Mouse (Mus musculus): ENCODE measurements around the gene Hist2h3c2. TPM values are rescaled to one million over a fixed set of nuclear protein-coding genes. Genes with fewer than 3 reads are reported as not detected.
A peak's percentile ranks its signal among the peaks of the same experiment; 100 is the strongest.

Hist2h3c2 gene
- polyA plus RNA-seq, 1 experiment from 2014 or later = 1.8 TPM

DNA sequence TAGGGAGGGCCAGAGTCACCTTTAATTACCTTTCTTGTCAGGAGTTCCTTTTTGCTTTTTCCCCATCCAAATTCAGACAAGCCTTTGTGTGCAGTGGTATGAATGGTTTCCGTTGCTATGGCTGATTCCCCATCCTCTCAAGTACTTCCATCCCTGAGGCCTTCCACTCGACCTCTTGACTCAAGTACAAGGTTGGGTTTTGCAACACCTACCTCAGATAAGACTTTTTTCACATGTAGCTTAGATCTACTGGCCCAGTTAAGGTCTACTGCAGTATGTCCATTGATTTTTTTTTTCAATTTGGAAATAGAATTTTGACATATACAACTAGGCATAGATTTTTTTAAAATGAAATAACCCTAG is 7.2 kb downstream of the Hist2h3c2 start:
- WGBS (ENCODE audit: insufficient replicate concordance) = 46% methylated on average over 2 of the region's 2 CpGs
- H3K9me3 ChIP-seq (replicated peaks; ENCODE audit: control insufficient read depth, low read length) = no peaks in the 10 kb centered on the region
- no peaks in the 10 kb centered on the region for H3K36me3 ChIP-seq (ENCODE audit: control insufficient read depth, insufficient read depth, low read length)
- H3K27ac ChIP-seq (ENCODE audit: low read depth, low read length) = no peak overlapping the region
- H3K27me3 ChIP-seq (ENCODE audit: control insufficient read depth, insufficient read depth, low read length) = no peaks in the 10 kb centered on the region
- H3K4me3 ChIP-seq (ENCODE audit: low read depth, low read length) = no peak overlapping the region
- no peak for ATAC-seq (replicated peaks; ENCODE audit: insufficient number of reproducible peaks, low FRiP score, low TSS enrichment)
- H3K9ac ChIP-seq (ENCODE audit: low read depth, low read length) = no peak overlapping the region
- H3K4me1 ChIP-seq (ENCODE audit: control insufficient read depth, insufficient read depth, low read length) = no peaks in the 10 kb centered on the region
- H3K4me2 ChIP-seq = no peak overlapping the region

DNA sequence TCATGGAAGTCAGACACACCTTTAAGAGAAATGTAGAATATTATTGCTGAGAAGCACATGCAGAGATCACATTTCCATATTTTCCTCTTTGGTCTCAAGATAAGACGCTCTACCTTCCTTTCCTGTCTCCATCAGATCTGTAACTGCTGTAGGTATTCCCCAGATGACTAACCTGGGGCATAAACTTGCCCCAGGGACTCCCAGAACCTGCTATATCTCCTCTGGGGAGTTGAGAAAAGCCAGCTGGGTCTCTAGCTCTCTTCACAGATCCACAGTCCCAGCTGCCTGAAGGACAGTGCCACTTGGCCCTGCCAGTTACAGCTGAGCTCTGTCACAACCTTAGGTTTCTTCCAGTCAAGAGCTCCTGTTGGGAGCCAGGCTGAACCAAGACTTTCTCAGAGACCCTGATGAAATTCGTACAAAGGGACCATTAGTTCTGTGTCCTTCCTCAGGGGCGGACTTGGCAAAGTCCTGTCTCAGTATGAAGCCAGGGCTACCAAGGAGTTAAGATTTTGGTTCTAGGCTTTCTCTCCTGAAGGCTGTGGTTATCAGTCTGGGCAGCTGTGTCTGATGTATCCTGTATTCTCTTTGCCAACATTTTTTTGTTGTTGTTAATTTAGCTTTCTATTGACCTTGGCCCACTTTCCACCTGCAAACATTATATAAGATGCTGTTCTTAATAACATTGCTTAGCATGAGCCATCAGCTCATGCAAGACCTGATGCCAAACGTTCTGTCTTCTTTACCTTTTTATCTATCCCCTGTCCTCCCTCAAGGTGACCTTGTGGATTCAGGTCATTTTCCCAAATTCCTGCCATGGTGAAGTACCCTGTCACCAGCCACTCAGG is 7.8 kb downstream of the Hist2h3c2 start:
- H3K9me3 ChIP-seq (replicated peaks; ENCODE audit: control insufficient read depth, low read length) = no peaks in the 10 kb centered on the region
- no peaks in the 10 kb centered on the region for H3K27me3 ChIP-seq (ENCODE audit: control insufficient read depth, insufficient read depth, low read length)
- H3K27ac ChIP-seq (ENCODE audit: low read depth, low read length) = no peak overlapping the region
- no peak overlapping the region for H3K4me2 ChIP-seq
- H3K9ac ChIP-seq (ENCODE audit: low read depth, low read length) = no peak overlapping the region
- no peak overlapping the region for H3K4me3 ChIP-seq (ENCODE audit: low read depth, low read length)
- ATAC-seq (replicated peaks; ENCODE audit: insufficient number of reproducible peaks, low FRiP score, low TSS enrichment) = no peak
- H3K36me3 ChIP-seq (ENCODE audit: control insufficient read depth, insufficient read depth, low read length) = no peaks in the 10 kb centered on the region
- 66% methylated on average over 4 of the region's 4 CpGs for WGBS (ENCODE audit: insufficient replicate concordance)
- H3K4me1 ChIP-seq (ENCODE audit: control insufficient read depth, insufficient read depth, low read length) = peaks cover 2% of the 10 kb centered on the region; the same call in 1 of the 2 replicates

DNA sequence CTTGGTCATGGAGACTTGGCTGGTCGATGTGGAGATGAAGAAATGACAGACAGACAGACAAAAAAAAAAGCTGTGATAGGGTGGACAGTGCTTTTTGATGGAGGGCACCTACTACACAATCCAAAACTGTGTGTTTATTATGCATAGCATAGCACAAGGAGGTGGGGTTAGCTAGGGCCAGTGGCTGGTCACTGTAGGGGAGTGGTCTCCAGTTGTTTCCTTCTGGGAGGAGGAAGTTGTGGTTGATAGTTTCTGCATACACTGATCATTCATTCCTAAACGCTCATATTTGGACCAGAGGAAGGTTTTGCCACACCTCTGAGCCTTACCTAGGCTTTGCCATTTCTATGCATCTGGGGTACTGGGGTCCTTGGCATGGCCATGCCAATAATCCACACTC is 8.5 kb downstream of the Hist2h3c2 start:
- Histone ChIP-seq H3K27ac (ENCODE audit: low read depth, low read length) (no peak overlapping the region), H3K27me3 (ENCODE audit: control insufficient read depth, insufficient read depth, low read length) (no peaks in the 10 kb centered on the region)

DNA sequence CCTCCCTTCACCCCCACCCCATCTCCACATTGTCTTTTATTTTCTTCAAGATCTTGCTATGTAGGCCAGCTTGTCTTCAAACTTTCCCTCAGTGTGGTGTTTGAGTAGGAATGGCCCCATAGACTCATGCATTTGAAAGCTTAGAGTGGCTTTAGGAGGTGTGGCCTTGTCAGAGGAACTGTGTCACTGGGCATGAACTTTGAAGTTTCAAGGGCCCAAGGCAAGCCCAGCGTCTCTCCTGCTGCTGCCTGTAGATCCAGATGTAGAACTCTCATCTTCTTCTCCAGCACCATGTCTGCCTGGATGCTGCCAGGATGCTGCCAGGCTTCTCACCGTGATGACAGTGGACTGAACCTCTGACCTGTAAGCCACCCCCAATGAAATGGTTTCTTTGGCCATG is 10.1 kb downstream of the Hist2h3c2 start:
- no peak overlapping the region for H3K4me3 ChIP-seq (ENCODE audit: low read depth, low read length)
- no peak overlapping the region for H3K27ac ChIP-seq (ENCODE audit: low read depth, low read length)
- no peak overlapping the region for H3K9ac ChIP-seq (ENCODE audit: low read depth, low read length)
- 58% methylated on average over 2 of the region's 2 CpGs for WGBS (ENCODE audit: insufficient replicate concordance)
- no peak for ATAC-seq (replicated peaks; ENCODE audit: insufficient number of reproducible peaks, low FRiP score, low TSS enrichment)
- peaks cover 14% of the 10 kb centered on the region for H3K4me1 ChIP-seq (ENCODE audit: control insufficient read depth, insufficient read depth, low read length)
- no peaks in the 10 kb centered on the region for H3K27me3 ChIP-seq (ENCODE audit: control insufficient read depth, insufficient read depth, low read length)
- H3K36me3 ChIP-seq (ENCODE audit: control insufficient read depth, insufficient read depth, low read length) = no peaks in the 10 kb centered on the region
- H3K4me2 ChIP-seq = no peak overlapping the region
- H3K9me3 ChIP-seq (replicated peaks; ENCODE audit: control insufficient read depth, low read length) = no peaks in the 10 kb centered on the region

More for the DNA sequence above, 8.5 kb downstream of the Hist2h3c2 start:
- Histone ChIP-seq H3K9me3 (replicated peaks; ENCODE audit: control insufficient read depth, low read length) (no peaks in the 10 kb centered on the region), H3K4me1 (ENCODE audit: control insufficient read depth, insufficient read depth, low read length) (peaks cover 7% of the 10 kb centered on the region), H3K9ac (ENCODE audit: low read depth, low read length) (no peak overlapping the region), H3K4me2 (no peak overlapping the region), H3K4me3 (ENCODE audit: low read depth, low read length) (no peak overlapping the region), H3K36me3 (ENCODE audit: control insufficient read depth, insufficient read depth, low read length) (no peaks in the 10 kb centered on the region)
- 75% methylated on average over 2 of the region's 2 CpGs for WGBS (ENCODE audit: insufficient replicate concordance)
- no peak for ATAC-seq (replicated peaks; ENCODE audit: insufficient number of reproducible peaks, low FRiP score, low TSS enrichment)

DNA sequence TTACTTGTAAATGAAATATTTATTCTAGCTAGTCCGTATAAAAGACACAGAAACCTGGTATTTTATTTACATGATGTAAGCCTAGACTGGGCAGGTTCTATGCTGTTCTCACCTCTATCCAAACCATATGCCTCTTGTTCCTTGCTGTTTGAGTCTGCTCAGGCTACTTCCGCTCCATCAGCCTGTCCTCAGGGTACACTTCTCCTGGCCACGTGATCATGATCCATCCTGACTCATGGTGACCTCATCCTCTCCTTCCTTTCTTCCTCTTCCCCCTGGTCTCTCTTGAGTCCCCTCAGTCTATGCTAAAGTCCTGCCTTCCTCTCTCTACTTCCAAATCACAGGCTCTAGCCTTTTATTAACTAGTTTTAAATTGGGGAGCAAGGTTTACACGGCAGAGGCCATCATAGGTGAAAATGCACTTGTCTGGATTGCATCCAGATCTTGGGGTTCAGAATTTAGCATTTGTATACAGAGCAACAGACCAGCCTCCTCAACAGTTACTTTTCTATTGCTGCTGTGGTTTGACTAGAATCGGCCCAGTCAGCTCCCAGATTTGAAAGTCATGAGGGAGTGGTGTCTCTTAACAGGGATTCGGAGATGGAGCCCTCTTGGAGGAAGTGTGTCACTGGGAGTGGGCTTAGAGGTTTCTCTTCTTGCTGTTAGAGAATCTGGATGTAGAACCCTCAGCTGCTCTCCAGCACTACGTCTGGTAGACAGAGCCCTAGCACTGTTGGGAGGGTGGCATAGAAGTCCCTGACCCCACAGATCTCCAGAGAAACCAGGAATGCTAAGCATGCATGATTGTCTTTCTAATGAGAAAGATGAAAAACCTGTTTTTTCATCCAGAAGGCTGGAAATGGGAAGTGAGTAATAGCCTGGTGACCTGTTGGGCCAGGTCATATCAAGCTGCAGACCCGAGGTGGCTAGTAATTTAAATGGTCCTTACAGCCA is 12.0 kb downstream of the Hist2h3c2 start:
- no peaks in the 10 kb centered on the region for H3K36me3 ChIP-seq (ENCODE audit: control insufficient read depth, insufficient read depth, low read length)
- ATAC-seq (replicated peaks; ENCODE audit: insufficient number of reproducible peaks, low FRiP score, low TSS enrichment) = peak; percentile 45; the same call in 1 of the 2 replicates
- H3K9ac ChIP-seq (ENCODE audit: low read depth, low read length) = no peak overlapping the region
- no peak overlapping the region for H3K27ac ChIP-seq (ENCODE audit: low read depth, low read length)
- H3K4me1 ChIP-seq (ENCODE audit: control insufficient read depth, insufficient read depth, low read length) = peaks cover 20% of the 10 kb centered on the region
- WGBS (ENCODE audit: insufficient replicate concordance) = 67% methylated on average over 8 of the region's 8 CpGs
- no peak overlapping the region for H3K4me3 ChIP-seq (ENCODE audit: low read depth, low read length)
- no peaks in the 10 kb centered on the region for H3K9me3 ChIP-seq (replicated peaks; ENCODE audit: control insufficient read depth, low read length)
- no peaks in the 10 kb centered on the region for H3K27me3 ChIP-seq (ENCODE audit: control insufficient read depth, insufficient read depth, low read length)
- H3K4me2 ChIP-seq = no peak overlapping the region

DNA sequence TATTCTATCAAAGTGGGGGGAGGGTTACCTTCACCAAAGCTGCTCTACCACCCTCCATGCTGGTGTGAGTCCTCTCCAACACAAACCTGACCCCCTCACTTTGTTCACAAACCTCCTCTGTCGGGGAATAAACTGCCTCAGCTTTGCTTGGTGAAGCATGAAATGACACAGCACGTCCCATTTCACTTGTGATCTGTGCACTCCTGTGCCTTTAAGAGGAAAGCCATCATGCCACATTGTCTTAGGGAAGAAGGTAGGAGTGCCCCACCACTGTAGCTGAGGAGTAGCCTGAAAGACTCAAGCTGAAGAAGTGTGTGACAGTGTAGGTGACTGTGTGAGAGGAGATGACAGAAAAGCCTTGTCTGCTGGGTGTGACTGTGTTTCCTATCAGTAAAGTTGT is 13.5 kb downstream of the Hist2h3c2 start:
- Histone ChIP-seq H3K27ac (ENCODE audit: low read depth, low read length) (peak overlapping the region; percentile 46; the same call in 1 of the 2 replicates), H3K4me1 (ENCODE audit: control insufficient read depth, insufficient read depth, low read length) (peaks cover 25% of the 10 kb centered on the region), H3K4me3 (ENCODE audit: low read depth, low read length) (no peak overlapping the region), H3K4me2 (no peak overlapping the region; the same call in 1 of the 2 replicates), H3K36me3 (ENCODE audit: control insufficient read depth, insufficient read depth, low read length) (no peaks in the 10 kb centered on the region), H3K27me3 (ENCODE audit: control insufficient read depth, insufficient read depth, low read length) (no peaks in the 10 kb centered on the region), H3K9ac (ENCODE audit: low read depth, low read length) (0 out of 2 replicates have a peak overlapping the region, but pooled peaks have one; percentile 28), H3K9me3 (replicated peaks; ENCODE audit: control insufficient read depth, low read length) (no peaks in the 10 kb centered on the region)
- 48% methylated on average over 2 of the region's 2 CpGs for WGBS (ENCODE audit: insufficient replicate concordance)
- no peak for ATAC-seq (replicated peaks; ENCODE audit: insufficient number of reproducible peaks, low FRiP score, low TSS enrichment)

DNA sequence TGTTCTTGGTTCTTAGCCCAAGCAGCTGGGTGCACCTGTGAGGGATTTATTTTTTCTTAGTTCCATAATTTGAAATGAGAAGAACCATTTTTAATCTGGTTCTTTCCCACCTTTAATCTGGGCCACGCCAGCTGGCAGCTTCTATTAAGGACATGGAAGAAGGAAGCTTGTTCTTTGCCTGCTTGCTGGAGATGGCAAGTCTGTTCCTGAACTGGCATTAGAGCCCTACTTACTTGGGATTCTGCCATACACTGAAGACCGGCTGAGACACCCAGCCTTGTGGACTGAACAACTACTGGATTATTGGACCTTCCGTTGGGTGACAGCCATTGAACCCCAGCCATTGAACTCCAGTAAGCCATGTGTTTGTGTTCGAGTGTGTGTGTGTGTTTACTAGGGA is 16.2 kb downstream of the Hist2h3c2 start:
- Histone ChIP-seq H3K36me3 (ENCODE audit: control insufficient read depth, insufficient read depth, low read length) (no peaks in the 10 kb centered on the region), H3K4me3 (ENCODE audit: low read depth, low read length) (no peak overlapping the region), H3K9me3 (replicated peaks; ENCODE audit: control insufficient read depth, low read length) (no peaks in the 10 kb centered on the region), H3K9ac (ENCODE audit: low read depth, low read length) (no peak overlapping the region), H3K27ac (ENCODE audit: low read depth, low read length) (no peak overlapping the region), H3K4me2 (peak overlapping the region; percentile 67; the same call in 1 of the 2 replicates), H3K4me1 (ENCODE audit: control insufficient read depth, insufficient read depth, low read length) (peaks cover 31% of the 10 kb centered on the region), H3K27me3 (ENCODE audit: control insufficient read depth, insufficient read depth, low read length) (no peaks in the 10 kb centered on the region)
- 93% methylated on average over 4 of the region's 4 CpGs for WGBS (ENCODE audit: insufficient replicate concordance)
- no peak for ATAC-seq (replicated peaks; ENCODE audit: insufficient number of reproducible peaks, low FRiP score, low TSS enrichment)

DNA sequence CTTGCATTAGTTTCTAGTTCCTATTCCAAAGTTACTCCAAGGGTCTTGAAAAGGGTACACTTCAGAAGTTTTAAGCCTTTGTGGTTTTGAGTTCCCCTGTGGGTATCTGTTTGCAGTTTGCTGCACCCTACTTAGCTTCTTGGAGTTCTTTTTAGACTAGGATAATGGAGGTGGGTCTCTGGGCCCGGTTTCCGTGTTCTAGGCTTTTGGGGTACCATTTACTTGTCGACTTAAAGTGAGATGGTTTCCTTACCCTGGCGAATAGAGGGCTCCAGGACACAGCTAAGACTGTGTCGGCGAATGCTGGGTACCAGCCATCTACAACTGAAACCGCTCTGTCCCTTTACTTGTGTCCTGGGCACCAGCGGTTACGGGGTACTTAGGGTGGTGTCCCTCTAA is 17.3 kb downstream of the Hist2h3c2 start:
- no peaks in the 10 kb centered on the region for H3K27me3 ChIP-seq (ENCODE audit: control insufficient read depth, insufficient read depth, low read length)
- peak overlapping the region; percentile 66 for H3K4me3 ChIP-seq (ENCODE audit: low read depth, low read length)
- WGBS (ENCODE audit: insufficient replicate concordance) = 35% methylated on average over 9 of the region's 9 CpGs
- H3K4me2 ChIP-seq = peak overlapping the region; percentile 67
- no peaks in the 10 kb centered on the region for H3K36me3 ChIP-seq (ENCODE audit: control insufficient read depth, insufficient read depth, low read length)
- peak overlapping the region; percentile 99 for H3K27ac ChIP-seq (ENCODE audit: low read depth, low read length)
- no peak for ATAC-seq (replicated peaks; ENCODE audit: insufficient number of reproducible peaks, low FRiP score, low TSS enrichment)
- H3K4me1 ChIP-seq (ENCODE audit: control insufficient read depth, insufficient read depth, low read length) = peaks cover 31% of the 10 kb centered on the region
- no peaks in the 10 kb centered on the region for H3K9me3 ChIP-seq (replicated peaks; ENCODE audit: control insufficient read depth, low read length)
- peak overlapping the region; percentile 97 for H3K9ac ChIP-seq (ENCODE audit: low read depth, low read length)
